Mouse (Mus musculus): ENCODE data around the gene Otud4. TPM values are rescaled to one million over a fixed set of nuclear protein-coding genes. Genes with fewer than 3 reads are reported as not detected.

The Otud4 gene
- polyA plus RNA-seq, 1 experiment: 27.5 TPM

- TF ChIP-seq CTCF (IDR thresholded peaks at IDR 0.05; ENCODE audit: control insufficient read depth, insufficient read depth, low read length) (no peak), POLR2A (IDR thresholded peaks at IDR 0.05; ENCODE audit: borderline replicate concordance, control insufficient read depth, low read depth, low read length) (no peak)
- WGBS: 79% methylated on average over 4 of the region's 4 CpGs
- Histone ChIP-seq H3K27ac (ENCODE audit: control insufficient read depth, insufficient read depth, low read depth, low read length, poor library complexity) (no peak overlapping the region), H3K4me1 (ENCODE audit: control insufficient read depth, insufficient read depth, low read length) (no peaks in the 10 kb centered on the region; the same call in 1 of the 2 replicates), H3K4me3 (replicated peaks; ENCODE audit: control insufficient read depth, low read depth, low read length) (no peak overlapping the region)
Measured at GRCm38 (mm10) chr8:79624416-79624815, 15.0 kb upstream of the Otud4 start.

GRCm38 (mm10) chr8:79626213-79626612 is 13.2 kb upstream of the Otud4 start:
- 63% methylated on average over 5 of the region's 5 CpGs for WGBS
- no peak overlapping the region for H3K4me3 ChIP-seq (replicated peaks; ENCODE audit: control insufficient read depth, low read depth, low read length)
- TF ChIP-seq POLR2A (IDR thresholded peaks at IDR 0.05; ENCODE audit: borderline replicate concordance, control insufficient read depth, low read depth, low read length) (no peak), CTCF (IDR thresholded peaks at IDR 0.05; ENCODE audit: control insufficient read depth, insufficient read depth, low read length) (no peak)
- no peak overlapping the region for H3K27ac ChIP-seq (ENCODE audit: control insufficient read depth, insufficient read depth, low read depth, low read length, poor library complexity)
- no peaks in the 10 kb centered on the region for H3K4me1 ChIP-seq (ENCODE audit: control insufficient read depth, insufficient read depth, low read length)

DNA sequence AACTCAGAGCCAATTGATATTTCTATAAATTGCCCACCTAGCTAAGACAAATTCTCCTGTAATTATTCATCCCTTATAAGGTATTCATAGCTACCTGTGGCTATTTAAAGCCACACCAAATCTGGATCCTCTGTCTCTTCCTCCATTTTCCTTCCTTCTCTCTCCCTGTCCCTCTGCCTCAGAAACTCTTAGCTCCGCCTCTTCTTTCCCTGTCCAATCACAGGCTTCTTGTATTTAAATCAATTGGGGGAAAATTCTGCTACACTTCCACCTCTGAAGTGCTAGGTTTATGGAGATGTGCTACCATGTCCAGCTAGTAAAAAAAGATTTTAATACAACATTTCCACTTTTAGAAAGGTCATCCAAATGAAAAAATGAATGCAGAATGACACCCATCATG is 3.9 kb upstream of the Otud4 start:
- H3K4me1 ChIP-seq (ENCODE audit: control insufficient read depth, insufficient read depth, low read length): peaks cover 2% of the 10 kb centered on the region
- 76% methylated on average over 1 of the region's 1 CpGs for WGBS
- H3K4me3 ChIP-seq (replicated peaks; ENCODE audit: control insufficient read depth, low read depth, low read length): no peak overlapping the region
- TF ChIP-seq CTCF (IDR thresholded peaks at IDR 0.05; ENCODE audit: control insufficient read depth, insufficient read depth, low read length) (no peak), POLR2A (IDR thresholded peaks at IDR 0.05; ENCODE audit: borderline replicate concordance, control insufficient read depth, low read depth, low read length) (no peak)
- no peak overlapping the region for H3K27ac ChIP-seq (ENCODE audit: control insufficient read depth, insufficient read depth, low read depth, low read length, poor library complexity)

GRCm38 (mm10) chr8:79636151-79636550 is 3.3 kb upstream of the Otud4 start:
- H3K4me1 ChIP-seq (ENCODE audit: control insufficient read depth, insufficient read depth, low read length): peaks cover 2% of the 10 kb centered on the region
- H3K27ac ChIP-seq (ENCODE audit: control insufficient read depth, insufficient read depth, low read depth, low read length, poor library complexity): no peak overlapping the region
- H3K4me3 ChIP-seq (replicated peaks; ENCODE audit: control insufficient read depth, low read depth, low read length): no peak overlapping the region
- TF ChIP-seq CTCF (IDR thresholded peaks at IDR 0.05; ENCODE audit: control insufficient read depth, insufficient read depth, low read length) (no peak), POLR2A (IDR thresholded peaks at IDR 0.05; ENCODE audit: borderline replicate concordance, control insufficient read depth, low read depth, low read length) (no peak)
- 23% methylated on average over 1 of the region's 1 CpGs for WGBS

DNA sequence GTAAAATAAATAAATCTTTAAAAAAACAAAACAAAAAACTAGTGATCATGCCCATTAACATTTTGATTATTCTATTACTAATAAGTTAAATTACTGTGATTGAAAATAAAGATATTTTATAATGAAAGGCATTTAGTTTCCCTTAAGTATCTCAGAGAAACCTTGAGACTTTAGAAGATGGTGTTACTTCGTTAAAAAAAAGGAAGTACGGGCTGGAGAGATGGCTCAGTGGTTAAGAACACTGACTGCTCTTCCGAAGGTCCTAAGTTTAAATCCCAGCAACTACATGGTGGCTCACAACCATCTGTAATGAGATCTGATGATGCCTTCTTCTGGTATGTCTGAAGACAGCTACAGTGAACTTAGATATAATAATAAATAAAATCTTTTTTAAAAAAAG is 2.2 kb upstream of the Otud4 start:
- H3K27ac ChIP-seq (ENCODE audit: control insufficient read depth, insufficient read depth, low read depth, low read length, poor library complexity): no peak overlapping the region
- no peak for TF ChIP-seq POLR2A (IDR thresholded peaks at IDR 0.05; ENCODE audit: borderline replicate concordance, control insufficient read depth, low read depth, low read length)
- no peak for TF ChIP-seq CTCF (IDR thresholded peaks at IDR 0.05; ENCODE audit: control insufficient read depth, insufficient read depth, low read length)
- WGBS: 35% methylated on average over 3 of the region's 3 CpGs
- H3K4me3 ChIP-seq (replicated peaks; ENCODE audit: control insufficient read depth, low read depth, low read length): no peak overlapping the region
- peaks cover 2% of the 10 kb centered on the region for H3K4me1 ChIP-seq (ENCODE audit: control insufficient read depth, insufficient read depth, low read length)

DNA sequence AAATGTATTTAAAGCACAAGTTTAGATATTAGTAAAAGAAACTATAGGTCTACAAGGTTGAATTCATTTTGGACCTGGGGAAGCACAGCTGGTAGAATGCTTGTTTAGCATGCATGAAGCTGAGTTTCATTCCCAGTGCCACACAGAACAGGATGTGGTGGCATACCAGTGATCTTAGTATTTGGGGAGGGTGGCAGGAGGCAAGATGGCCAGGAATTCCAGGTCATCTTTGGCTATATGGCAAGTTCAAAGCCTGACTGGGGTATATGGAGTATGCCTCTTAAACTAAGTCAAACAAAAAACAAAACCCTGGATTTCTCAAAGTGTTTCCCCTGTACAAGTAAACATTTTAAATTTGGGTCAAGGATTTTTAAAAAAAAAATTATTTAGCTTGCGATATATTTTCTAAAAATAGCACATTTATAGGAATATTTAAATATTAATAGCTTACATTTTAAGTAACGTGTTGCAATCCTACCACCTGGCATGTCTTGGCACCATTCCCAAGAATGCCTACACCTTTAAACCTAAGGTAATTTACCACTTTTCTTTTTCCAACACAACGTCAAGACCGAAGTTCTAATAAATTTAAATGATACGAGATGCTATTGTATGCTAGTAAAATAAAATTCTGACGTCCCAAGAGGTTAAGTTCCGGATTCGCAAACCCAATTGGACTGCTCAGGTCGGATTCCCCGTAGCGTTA is 1.3 kb upstream of the Otud4 start:
- WGBS: 3% methylated on average over 11 of the region's 11 CpGs
- Histone ChIP-seq H3K4me1 (ENCODE audit: control insufficient read depth, insufficient read depth, low read length) (peaks cover 2% of the 10 kb centered on the region), H3K27ac (ENCODE audit: control insufficient read depth, insufficient read depth, low read depth, low read length, poor library complexity) (peak overlapping the region; percentile 99; the same call in 1 of the 2 replicates), H3K4me3 (replicated peaks; ENCODE audit: control insufficient read depth, low read depth, low read length) (peak overlapping the region; percentile 69)
- no peak for TF ChIP-seq CTCF (IDR thresholded peaks at IDR 0.05; ENCODE audit: control insufficient read depth, insufficient read depth, low read length)
- no peak for TF ChIP-seq POLR2A (IDR thresholded peaks at IDR 0.05; ENCODE audit: borderline replicate concordance, control insufficient read depth, low read depth, low read length)

- under 1% methylated on average over 77 of the region's 77 CpGs for WGBS
- Histone ChIP-seq H3K4me1 (ENCODE audit: control insufficient read depth, insufficient read depth, low read length) (peaks cover 2% of the 10 kb centered on the region), H3K4me3 (replicated peaks; ENCODE audit: control insufficient read depth, low read depth, low read length) (peak overlapping the region; percentile 73), H3K27ac (ENCODE audit: control insufficient read depth, insufficient read depth, low read depth, low read length, poor library complexity) (peak overlapping the region; percentile 99)
- no peak for TF ChIP-seq CTCF (IDR thresholded peaks at IDR 0.05; ENCODE audit: control insufficient read depth, insufficient read depth, low read length)
- TF ChIP-seq POLR2A (IDR thresholded peaks at IDR 0.05; ENCODE audit: borderline replicate concordance, control insufficient read depth, low read depth, low read length): peak; percentile 90; the same call in 1 of the 2 replicates
Measured at GRCm38 (mm10) chr8:79638707-79639549, 490 bp upstream of the Otud4 start.

DNA sequence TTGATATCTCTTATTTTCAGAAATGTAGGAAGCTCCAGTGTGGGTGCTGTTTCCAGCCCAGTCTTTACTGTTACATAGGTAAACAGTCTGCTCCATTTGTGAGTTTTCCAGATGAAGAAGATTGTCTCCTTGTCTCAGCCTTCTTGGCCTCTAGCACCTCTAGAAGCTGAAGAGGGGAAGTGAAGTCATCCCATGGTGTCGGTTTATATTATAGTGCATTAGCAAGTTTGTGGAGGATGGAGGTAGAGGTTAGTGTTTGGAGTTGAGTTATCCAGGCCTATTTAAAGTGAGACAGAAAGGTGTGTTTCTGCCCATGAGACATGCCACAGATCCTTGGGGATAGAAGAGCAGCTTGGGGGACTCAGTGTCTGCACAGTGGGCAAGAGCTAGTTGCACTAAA is 1.7 kb downstream of the Otud4 start:
- H3K27ac ChIP-seq (ENCODE audit: control insufficient read depth, insufficient read depth, low read depth, low read length, poor library complexity): no peak overlapping the region

More for the DNA sequence above, 1.7 kb downstream of the Otud4 start:
- Histone ChIP-seq H3K4me3 (replicated peaks; ENCODE audit: control insufficient read depth, low read depth, low read length) (no peak overlapping the region), H3K4me1 (ENCODE audit: control insufficient read depth, insufficient read depth, low read length) (peaks cover 2% of the 10 kb centered on the region)
- TF ChIP-seq POLR2A (IDR thresholded peaks at IDR 0.05; ENCODE audit: borderline replicate concordance, control insufficient read depth, low read depth, low read length): no peak
- no peak for TF ChIP-seq CTCF (IDR thresholded peaks at IDR 0.05; ENCODE audit: control insufficient read depth, insufficient read depth, low read length)
- 0% methylated on average over 1 of the region's 1 CpGs for WGBS

Data from bone marrow, adult 2 months (tissue).